8 mouse cellular contexts compared by ENCODE assay signal in the genomic region with DNA sequence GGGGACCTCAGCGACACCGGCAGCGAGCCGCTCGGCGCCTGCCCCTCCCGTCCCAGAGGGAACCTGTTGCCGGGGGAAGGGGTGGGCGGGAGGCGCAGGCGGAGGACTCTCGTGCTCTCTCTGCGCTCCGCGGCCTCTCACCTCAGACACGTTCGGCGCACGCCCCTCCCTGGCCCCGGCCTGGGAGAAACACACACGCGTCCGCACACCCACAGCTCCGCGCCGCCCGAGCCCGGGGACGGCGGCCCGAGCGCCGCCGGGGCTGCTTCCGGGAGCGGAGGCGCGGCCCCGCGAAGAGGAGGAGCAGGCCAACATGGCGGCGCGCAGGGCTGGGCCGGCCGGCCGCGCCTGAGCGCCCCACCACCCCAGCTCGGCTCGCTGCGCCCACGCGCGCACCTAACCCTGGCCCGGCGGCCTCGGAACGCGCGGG. TPM values are rescaled to one million over a fixed set of nuclear protein-coding genes. Genes with fewer than 3 reads are reported as not detected.
DNase-seq lines count a peak whose midpoint lies in the region; ATAC-seq lines count a peak whose summit lies in the region.

A gene (plus strand): TSS at position 293 of the 430 bp plus-strand sequence.

- H3K27me3 ChIP-seq in embryonic facial prominence, embryonic 15.5 days = no peaks in the 10 kb centered on the region
- H3K27me3 ChIP-seq in limb, embryonic 15.5 days = no peaks in the 10 kb centered on the region
- H3K27me3 ChIP-seq in midbrain, embryonic 16.5 days (ENCODE audit: control insufficient read depth, insufficient read depth, low read depth, low read length) = no peaks in the 10 kb centered on the region

- H3K27ac ChIP-seq in embryonic facial prominence, embryonic 15.5 days (replicated peaks) = peak within 1 kb of the TSS; percentile 91
- H3K27ac ChIP-seq in limb, embryonic 15.5 days = peak within 1 kb of the TSS; percentile 93
- H3K27ac ChIP-seq in midbrain, embryonic 16.5 days (ENCODE audit: low read length) = peak within 1 kb of the TSS; percentile 93

- WGBS in embryonic facial prominence, embryonic 15.5 days = 0% methylated on average over 36 of the region's 60 CpGs
- WGBS in limb, embryonic 15.5 days = under 1% methylated on average over 24 of the region's 60 CpGs
- 2% methylated on average over 24 of the region's 60 CpGs for WGBS in midbrain, embryonic 16.5 days

- H3K4me1 ChIP-seq in embryonic facial prominence, embryonic 15.5 days = peaks cover 29% of the 10 kb centered on the region
- H3K4me1 ChIP-seq in limb, embryonic 15.5 days = peaks cover 28% of the 10 kb centered on the region
- H3K4me1 ChIP-seq in midbrain, embryonic 16.5 days (ENCODE audit: control insufficient read depth, insufficient read depth, low read length) = peaks cover 30% of the 10 kb centered on the region

- peak within 1 kb of the TSS; percentile 78 for H3K4me2 ChIP-seq in embryonic facial prominence, embryonic 15.5 days (replicated peaks)
- peak within 1 kb of the TSS; percentile 76 for H3K4me2 ChIP-seq in limb, embryonic 15.5 days
- H3K4me2 ChIP-seq in midbrain, embryonic 16.5 days (ENCODE audit: low read length) = peak within 1 kb of the TSS; percentile 82

- peak; percentile 46 for DNase-seq in 3T3-L1 (ENCODE audit: low read depth, low spot score)
- DNase-seq in adrenal gland, postnatal 36 days = peak; percentile 79 to 87
- peak; percentile 58 for DNase-seq in heart, adult 8-10 months (ENCODE audit: low spot score)
- peak; percentile 65 to 75 for DNase-seq in kidney, adult 8-10 months
- DNase-seq in spleen, adult 18-20 months = peak; percentile 78 to 82

- peak; percentile 91 for ATAC-seq in embryonic facial prominence, embryonic 15.5 days (ENCODE audit: insufficient number of reproducible peaks, low FRiP score, low TSS enrichment, low read depth)
- peak; percentile 80 for ATAC-seq in limb, embryonic 15.5 days (ENCODE audit: insufficient number of reproducible peaks, low FRiP score, low TSS enrichment, low read depth)
- peak; percentile 92 for ATAC-seq in midbrain, embryonic 16.5 days

- H3K9ac ChIP-seq in embryonic facial prominence, embryonic 15.5 days = peak within 1 kb of the TSS; percentile 88
- H3K9ac ChIP-seq in limb, embryonic 15.5 days = peak within 1 kb of the TSS; percentile 96
- H3K9ac ChIP-seq in midbrain, embryonic 16.5 days (ENCODE audit: low read depth, low read length) = peak within 1 kb of the TSS; percentile 98

- peak within 1 kb of the TSS; percentile 90 for H3K4me3 ChIP-seq in embryonic facial prominence, embryonic 15.5 days (replicated peaks)
- H3K4me3 ChIP-seq in limb, embryonic 15.5 days = peak within 1 kb of the TSS; percentile 80
- H3K4me3 ChIP-seq in midbrain, embryonic 16.5 days (ENCODE audit: low read depth, low read length) = peak within 1 kb of the TSS; percentile 94

- no peaks in the 10 kb centered on the region for H3K9me3 ChIP-seq in embryonic facial prominence, embryonic 15.5 days (replicated peaks)
- no peaks in the 10 kb centered on the region for H3K9me3 ChIP-seq in limb, embryonic 15.5 days
- H3K9me3 ChIP-seq in midbrain, embryonic 16.5 days (replicated peaks; ENCODE audit: control insufficient read depth, low read length, poor library complexity, severe bottlenecking) = no peaks in the 10 kb centered on the region

- no peaks in the 10 kb centered on the region for H3K36me3 ChIP-seq in embryonic facial prominence, embryonic 15.5 days
- H3K36me3 ChIP-seq in limb, embryonic 15.5 days = no peaks in the 10 kb centered on the region
- no peaks in the 10 kb centered on the region for H3K36me3 ChIP-seq in midbrain, embryonic 16.5 days (ENCODE audit: control insufficient read depth, insufficient read depth, low read length)

RNA-seq across cellular contexts. Expression of the gene that starts here (rescaled TPM):
- total RNA-seq in adrenal gland, postnatal 36 days (2021) = 10 to 100 TPM; 41.0 to 41.3 TPM
- 8.6 and 8.7 TPM in 2 replicates for polyA plus RNA-seq in embryonic facial prominence, embryonic 15.5 days (2015; fragmentation: Nextera tagmentation; extraction: Ambion mirVana)
- total RNA-seq in heart, adult 8-10 months (2022) = 10 to 100 TPM; 46.9 to 59.1 (median 53.0) TPM
- polyA plus RNA-seq in limb, embryonic 15.5 days (2015; fragmentation: Nextera tagmentation; extraction: Ambion mirVana) = 6.0 and 8.0 TPM in 2 replicates
- 7.6 and 8.5 TPM in 2 replicates for polyA plus RNA-seq in midbrain, embryonic 16.5 days (2015; fragmentation: Nextera tagmentation; extraction: Ambion mirVana)

Comparison
In these comparisons a context has a peak if more than half of its experiments do, and no peak if none do; other contexts are left out.
1. Peak in every context shown above with its lines: DNase-seq, ATAC-seq, H3K4me3 ChIP-seq and H3K27ac ChIP-seq.